Mouse (Mus musculus) cortical plate, adult 2 months (tissue): Measurements from ENCODE around the gene Mrps5.

ENCODE experiments used
- CTCF ChIP-seq: fragments of 200-500 bp; IDR thresholded peaks from 2 replicates; pipeline ENCODE4 v1.5.1; 2011; ENCODE audit warnings: mild to moderate bottlenecking, control low read depth, low read length; ENCODE audit not compliant: insufficient read depth; ENCODE audit errors: extremely low read depth
- POLR2A ChIP-seq: fragments of 200-500 bp; IDR thresholded peaks from 2 replicates; pipeline ENCODE4 v1.6.1; 2011; ENCODE audit warnings: mild to moderate bottlenecking, low read length, control low read depth; ENCODE audit not compliant: insufficient read depth; ENCODE audit errors: extremely low read depth

- no peak for TF ChIP-seq POLR2A
- no peak for TF ChIP-seq CTCF
Observed at GRCm38 (mm10) chr2:127624786-127625185, 37.8 kb downstream of the Mrps5 start.
